Comparison of ENCODE assay signal across 14 mouse cellular contexts in genomic region chr19:57927566-57928523, GRCm38 (mm10).
A peak's percentile ranks its signal among the peaks of the same experiment; 100 is the strongest.
DNase-seq lines count a peak whose midpoint lies in the region; ATAC-seq and TF ChIP-seq lines count a peak whose summit lies in the region.
"Had no signal": no experiment of that assay in that cellular context is flagged by ENCODE, and none has a peak within 500 bp of the region (broad histone marks: within the 10 kb centered on the region; RNA-seq: fewer than 3 reads in every experiment).

No protein-coding gene starts in this region.

- ATAC-seq in frontal cortex, adult (ENCODE audit: low TSS enrichment) = peak; percentile 55
- ATAC-seq in G1E (ENCODE audit: extremely low read depth, insufficient number of reproducible peaks, low FRiP score, poor library complexity, severe bottlenecking) = peak; percentile 77
- ATAC-seq in forebrain, embryonic 15.5 days (replicated peaks) = 0 out of 2 replicates have a peak, but pooled peaks have one; percentile 53
- no peak for ATAC-seq in midbrain, embryonic 11.5 days (ENCODE audit: low FRiP score)
- no peak for ATAC-seq in activated CD4-positive, CD25-positive, alpha-beta regulatory T cell, adult 4 months
- ATAC-seq: intestine, embryonic 15.5 days had no signal

- no peak for TF ChIP-seq CTCF in G1E (IDR thresholded peaks at IDR 0.05; ENCODE audit: low read depth, low read length)
- no peak for TF ChIP-seq CTCF in kidney, adult 2 months (conservative IDR thresholded peaks at IDR 0.05; ENCODE audit: insufficient read depth, insufficient read length, low read depth, low read length)

- H3K9me3 ChIP-seq in G1E (replicated peaks) = peaks cover 8% of the 10 kb centered on the region
- no peaks in the 10 kb centered on the region for H3K9me3 ChIP-seq in forebrain, embryonic 15.5 days
- no peaks in the 10 kb centered on the region for H3K9me3 ChIP-seq in midbrain, embryonic 11.5 days (ENCODE audit: control insufficient read depth, low read length)
- H3K9me3 ChIP-seq: intestine, embryonic 15.5 days had no signal

- no peaks in the 10 kb centered on the region for H3K36me3 ChIP-seq in G1E (replicated peaks)
- H3K36me3 ChIP-seq in forebrain, embryonic 15.5 days = no peaks in the 10 kb centered on the region
- H3K36me3 ChIP-seq in midbrain, embryonic 11.5 days (ENCODE audit: control insufficient read depth, insufficient read depth, low read length) = no peaks in the 10 kb centered on the region
- no peaks in the 10 kb centered on the region for H3K36me3 ChIP-seq in kidney, adult 2 months (ENCODE audit: control insufficient read depth, insufficient read depth, low read length)
- H3K36me3 ChIP-seq: intestine, embryonic 15.5 days had no signal

- peaks cover 22% of the 10 kb centered on the region for H3K4me1 ChIP-seq in G1E (ENCODE audit: insufficient read depth, low read depth, low read length)
- peaks cover 17% of the 10 kb centered on the region for H3K4me1 ChIP-seq in forebrain, embryonic 15.5 days
- peaks cover 9% of the 10 kb centered on the region; the same call in 1 of the 2 replicates for H3K4me1 ChIP-seq in midbrain, embryonic 11.5 days (ENCODE audit: control insufficient read depth, insufficient read depth, low read length)
- no peaks in the 10 kb centered on the region for H3K4me1 ChIP-seq in kidney, adult 2 months (ENCODE audit: control insufficient read depth, insufficient read depth, low read length)
- H3K4me1 ChIP-seq: intestine, embryonic 15.5 days had no signal

- no peak for TF ChIP-seq POLR2A in kidney, adult 2 months (IDR thresholded peaks at IDR 0.05; ENCODE audit: low read depth, low read length)

- H3K27ac ChIP-seq in forebrain, embryonic 15.5 days (replicated peaks) = 0 out of 2 replicates have a peak overlapping the region, but pooled peaks have one; percentile 17
- no peak overlapping the region for H3K27ac ChIP-seq in midbrain, embryonic 11.5 days (ENCODE audit: low read depth, low read length)
- H3K27ac ChIP-seq in kidney, adult 2 months (ENCODE audit: insufficient read depth, low read depth, low read length) = no peak overlapping the region
- H3K27ac ChIP-seq: intestine, embryonic 15.5 days had no signal

- 41% methylated on average over 11 of the region's 11 CpGs for WGBS in forebrain, embryonic 15.5 days
- WGBS in midbrain, embryonic 11.5 days = 65% methylated on average over 11 of the region's 11 CpGs
- WGBS in kidney, adult 2 months = 79% methylated on average over 11 of the region's 11 CpGs

- no peaks in the 10 kb centered on the region for H3K27me3 ChIP-seq in G1E (ENCODE audit: insufficient read depth, low read length)
- H3K27me3 ChIP-seq in forebrain, embryonic 15.5 days = no peaks in the 10 kb centered on the region
- no peaks in the 10 kb centered on the region for H3K27me3 ChIP-seq in midbrain, embryonic 11.5 days (ENCODE audit: control insufficient read depth, insufficient read depth, low read length)
- no peaks in the 10 kb centered on the region for H3K27me3 ChIP-seq in kidney, adult 2 months (replicated peaks; ENCODE audit: control insufficient read depth, insufficient read depth, low read length)
- H3K27me3 ChIP-seq: intestine, embryonic 15.5 days had no signal

- peak overlapping the region; percentile 35; the same call in 1 of the 2 replicates for H3K4me3 ChIP-seq in G1E (ENCODE audit: low read depth, low read length)
- no peak overlapping the region for H3K4me3 ChIP-seq in forebrain, embryonic 15.5 days
- no peak overlapping the region for H3K4me3 ChIP-seq in midbrain, embryonic 11.5 days (ENCODE audit: low read depth, low read length)
- H3K4me3 ChIP-seq in kidney, adult 2 months (ENCODE audit: insufficient read depth, low read depth, low read length) = no peak overlapping the region
- H3K4me3 ChIP-seq: intestine, embryonic 15.5 days had no signal

- H3K9ac ChIP-seq in forebrain, embryonic 15.5 days (replicated peaks) = no peak overlapping the region
- H3K9ac ChIP-seq in midbrain, embryonic 11.5 days (ENCODE audit: low read length) = no peak overlapping the region
- H3K9ac ChIP-seq: intestine, embryonic 15.5 days had no signal

- peak overlapping the region; percentile 33; the same call in 1 of the 2 replicates for H3K4me2 ChIP-seq in forebrain, embryonic 15.5 days (replicated peaks)
- H3K4me2 ChIP-seq in midbrain, embryonic 11.5 days = no peak overlapping the region
- H3K4me2 ChIP-seq: intestine, embryonic 15.5 days had no signal

- DNase-seq in frontal cortex, adult 2 months (ENCODE audit: extremely low spot score in 1 of 2, low spot score in 1 of 2) = no peak
- DNase-seq in G1E (ENCODE audit: low spot score) = no peak
- DNase-seq in midbrain, embryonic 11.5 days (ENCODE audit: low spot score, missing footprints) = peak; percentile 85
- no peak for DNase-seq in spleen, postnatal 10 days (ENCODE audit: low spot score in 2 of 2)
- no peak for DNase-seq in kidney, adult 2 months
- DNase-seq: adrenal gland, postnatal 36 days; B cell, adult 2 months; cerebellum, adult 9-10 months; lung, postnatal 36 days; spleen, adult 18-20 months had no signal

Comparison
In these comparisons a context has a peak if more than half of its experiments do, and no peak if none do; other contexts are left out.
1. ATAC-seq: peak in frontal cortex, adult (single experiment), G1E (single experiment) and forebrain, embryonic 15.5 days (single experiment); none in midbrain, embryonic 11.5 days (single experiment) and activated CD4-positive, CD25-positive, alpha-beta regulatory T cell, adult 4 months (single experiment).